Mouse (Mus musculus) heart, embryonic 11.5 days (tissue): ENCODE measurements at regions not wholly inside any gene's neighbourhood (a gene's known extent, or its start where the extent isn't known, plus 50 kb on each side); places are given as distances from the start of the nearest gene placed in this dataset.

Source experiments
- ATAC-seq: fragments of 200-750 bp; cut with Nextera tagmentation; replicated peaks from 2 replicates; pipeline ENCODE4 v1.8.0; 2017; ENCODE audit warnings: moderate library complexity; ENCODE audit not compliant: insufficient number of reproducible peaks, low FRiP score, low TSS enrichment
- H3K27ac ChIP-seq: fragments of 300-500 bp; sonication (generic); 2 replicates; pipeline ENCODE4 v1.5.1; 2014; ENCODE audit warnings: mild to moderate bottlenecking, low read depth, low read length
- H3K27me3 ChIP-seq: fragments of 300-500 bp; sonication (generic); 2 replicates; pipeline ENCODE4 v1.6.1; 2014; ENCODE audit warnings: mild to moderate bottlenecking, low read length, mixed read lengths; ENCODE audit not compliant: control insufficient read depth, insufficient read depth
- H3K36me3 ChIP-seq: fragments of 300-500 bp; sonication (generic); 2 replicates; pipeline ENCODE4 v1.6.1; 2014; ENCODE audit warnings: mild to moderate bottlenecking, low read length, moderate library complexity, mixed read lengths; ENCODE audit not compliant: control insufficient read depth, insufficient read depth
- H3K4me1 ChIP-seq: fragments of 300-500 bp; sonication (generic); 2 replicates; pipeline ENCODE4 v1.6.1; 2014; ENCODE audit warnings: low read length; ENCODE audit not compliant: control insufficient read depth, insufficient read depth
- H3K4me2 ChIP-seq: fragments of 300-500 bp; sonication (generic); 2 replicates; pipeline ENCODE4 v1.6.1; 2014; ENCODE audit warnings: mild to moderate bottlenecking, moderate library complexity
- H3K4me3 ChIP-seq: fragments of 300-500 bp; sonication (generic); 2 replicates; pipeline ENCODE4 v1.5.1; 2014; ENCODE audit warnings: low read depth, low read length
- H3K9ac ChIP-seq: fragments of 300-500 bp; sonication (generic); 2 replicates; pipeline ENCODE4 v1.6.1; 2014; ENCODE audit warnings: mild to moderate bottlenecking, low read depth, low read length, moderate library complexity
- H3K9me3 ChIP-seq: fragments of 300-500 bp; sonication (generic); replicated peaks from 2 replicates; pipeline ENCODE4 v1.6.1; 2016; ENCODE audit warnings: low read length; ENCODE audit not compliant: control insufficient read depth
- WGBS: fragments of 180-500 bp; shearing (Covaris S2); extraction: QIAGEN DNeasy Blood & Tissue Kit; methylation state at CpG from one replicate; pipeline ENCODE4 v1.1.7; 2014; ENCODE audit not compliant: insufficient replicate concordance; 5-methylcytosine and 5-hydroxymethylcytosine counted together

GRCm38 (mm10) chr14:90246042-90246441 lies 1774.8 kb upstream of the Pcdh20 start:
- 85% methylated on average over 3 of the region's 3 CpGs for WGBS
- ATAC-seq, result no peak

GRCm38 (mm10) chr14:90232661-90233060 lies 1761.5 kb upstream of the Pcdh20 start:
- Histone ChIP-seq H3K4me2 (no peak overlapping the region), H3K4me3 (no peak overlapping the region), H3K27ac (no peak overlapping the region), H3K36me3 (no peaks in the 10 kb centered on the region), H3K9ac (no peak overlapping the region), H3K27me3 (no peaks in the 10 kb centered on the region), H3K4me1 (no peaks in the 10 kb centered on the region), H3K9me3 (no peaks in the 10 kb centered on the region)
- ATAC-seq, result no peak
- WGBS, result 78% methylated on average over 5 of the region's 5 CpGs

More at GRCm38 (mm10) chr14:90246042-90246441, 1774.8 kb upstream of the Pcdh20 start:
- H3K4me3 ChIP-seq, result no peak overlapping the region
- H3K36me3 ChIP-seq, result no peaks in the 10 kb centered on the region
- H3K9ac ChIP-seq, result no peak overlapping the region
- H3K27ac ChIP-seq, result no peak overlapping the region
- H3K4me2 ChIP-seq, result no peak overlapping the region
- no peaks in the 10 kb centered on the region for H3K4me1 ChIP-seq
- no peaks in the 10 kb centered on the region for H3K9me3 ChIP-seq
- no peaks in the 10 kb centered on the region for H3K27me3 ChIP-seq

- ATAC-seq, result no peak
- Histone ChIP-seq H3K4me1 (no peaks in the 10 kb centered on the region), H3K27me3 (no peaks in the 10 kb centered on the region), H3K9me3 (no peaks in the 10 kb centered on the region), H3K4me3 (no peak overlapping the region), H3K9ac (no peak overlapping the region), H3K36me3 (no peaks in the 10 kb centered on the region), H3K4me2 (no peak overlapping the region), H3K27ac (no peak overlapping the region)
Measured at GRCm38 (mm10) chr14:90200294-90200693, 1729.1 kb upstream of the Pcdh20 start.

GRCm38 (mm10) chr14:90197791-90198190 lies 1726.6 kb upstream of the Pcdh20 start:
- H3K9me3 ChIP-seq, result no peaks in the 10 kb centered on the region
- H3K4me2 ChIP-seq, result no peak overlapping the region
- H3K4me1 ChIP-seq, result no peaks in the 10 kb centered on the region
- no peak overlapping the region for H3K4me3 ChIP-seq
- no peak overlapping the region for H3K9ac ChIP-seq
- ATAC-seq, result no peak
- no peaks in the 10 kb centered on the region for H3K36me3 ChIP-seq
- no peaks in the 10 kb centered on the region for H3K27me3 ChIP-seq
- H3K27ac ChIP-seq, result no peak overlapping the region
- 82% methylated on average over 8 of the region's 8 CpGs for WGBS

DNA sequence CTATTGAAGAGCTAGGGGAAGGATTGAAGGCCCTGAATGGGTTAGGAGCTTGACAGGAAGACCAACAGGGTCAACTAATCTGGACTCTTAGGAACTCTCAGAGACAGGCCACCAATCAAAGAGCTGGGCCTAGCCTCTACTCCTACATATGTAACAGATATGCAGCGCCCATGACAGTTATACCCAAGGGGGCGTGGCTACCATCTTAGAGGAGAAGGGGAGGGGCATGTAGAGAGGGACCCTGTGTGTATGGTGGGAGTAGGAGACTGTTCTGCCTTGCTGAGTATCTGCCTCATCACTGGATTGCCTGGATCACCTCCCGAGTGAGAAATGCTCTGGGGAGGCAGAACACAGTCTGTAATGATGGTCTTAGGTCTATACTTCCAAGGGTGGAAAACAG lies 1701.5 kb upstream of the Pcdh20 start:
- Histone ChIP-seq H3K9ac (no peak overlapping the region), H3K4me3 (no peak overlapping the region), H3K4me1 (no peaks in the 10 kb centered on the region), H3K4me2 (no peak overlapping the region), H3K36me3 (no peaks in the 10 kb centered on the region), H3K27ac (no peak overlapping the region), H3K27me3 (no peaks in the 10 kb centered on the region), H3K9me3 (no peaks in the 10 kb centered on the region)
- ATAC-seq, result no peak
- 68% methylated on average over 3 of the region's 3 CpGs for WGBS
